9 mouse cellular contexts compared by ENCODE assay signal in the genomic region with DNA sequence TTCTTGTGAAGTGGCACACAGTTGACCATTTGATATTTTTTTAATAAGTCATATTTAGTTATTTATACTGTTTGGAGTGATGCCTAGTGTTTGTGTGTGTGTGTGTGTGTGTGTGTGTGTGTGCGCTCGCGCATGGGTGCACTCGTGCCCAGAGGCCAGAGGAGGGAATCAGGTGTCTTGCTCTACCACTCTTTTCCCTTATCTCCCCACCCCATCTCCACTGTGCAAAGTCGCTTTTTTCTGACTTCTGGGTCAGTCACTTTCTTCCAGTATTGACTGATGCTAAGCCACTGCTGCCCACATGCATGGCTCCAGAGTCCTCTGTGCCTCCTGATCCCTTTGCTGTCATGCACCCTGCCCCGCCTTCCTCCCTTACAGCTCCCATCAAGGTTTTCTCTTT. TPM values are rescaled to one million over a fixed set of nuclear protein-coding genes. Genes with fewer than 3 reads are reported as not detected.
DNase-seq lines count a peak whose midpoint lies in the region; ATAC-seq and TF ChIP-seq lines count a peak whose summit lies in the region.
"Had no signal": no experiment of that assay in that cellular context is flagged by ENCODE, and none has a peak within 500 bp of the region (broad histone marks: within the 10 kb centered on the region; RNA-seq: fewer than 3 reads in every experiment).

No protein-coding gene starts in this region.

- no peak overlapping the region for H3K4me2 ChIP-seq in forebrain, embryonic 11.5 days (ENCODE audit: low read depth, low read length, severe bottlenecking)
- H3K4me2 ChIP-seq in forebrain, embryonic 14.5 days (ENCODE audit: low read length): no peak overlapping the region

- H3K4me3 ChIP-seq in forebrain, embryonic 11.5 days (ENCODE audit: low read depth, low read length): no peak overlapping the region
- H3K4me3 ChIP-seq in forebrain, embryonic 14.5 days (ENCODE audit: low read depth, low read length): no peak overlapping the region
- no peak overlapping the region for H3K4me3 ChIP-seq in MEL (ENCODE audit: control insufficient read depth in 1 of 2, insufficient read depth in 1 of 2, low read depth in 2 of 2, low read length in 2 of 2)
- H3K4me3 ChIP-seq in lung, adult 2 months (replicated peaks; ENCODE audit: extremely low read depth, low read depth, low read length): no peak overlapping the region

- no peaks in the 10 kb centered on the region for H3K79me2 ChIP-seq in MEL (ENCODE audit: control insufficient read depth, insufficient read depth, low read length, poor library complexity)

- TF ChIP-seq POLR2A in MEL (IDR thresholded peaks at IDR 0.05; ENCODE audit: control insufficient read depth in 1 of 2, insufficient read depth in 1 of 2, low read depth in 1 of 2, low read length in 2 of 2, poor library complexity in 1 of 2): no peak
- no peak for TF ChIP-seq POLR2A in lung, adult 2 months (IDR thresholded peaks at IDR 0.05; ENCODE audit: borderline replicate concordance, extremely low read depth, low read depth, low read length)

- TF ChIP-seq EP300 in MEL (IDR thresholded peaks at IDR 0.05; ENCODE audit: low read depth in 1 of 2, low read length in 2 of 2): no peak

- TF ChIP-seq CTCF in MEL (IDR thresholded peaks at IDR 0.05 in 2 of 3, conservative IDR thresholded peaks at IDR 0.05 in 1 of 3; ENCODE audit: control insufficient read depth in 1 of 3, insufficient read depth in 1 of 3, low read depth in 2 of 3, low read length in 3 of 3, poor library complexity in 1 of 3, severe bottlenecking in 1 of 3): no peak
- no peak for TF ChIP-seq CTCF in lung, adult 2 months (IDR thresholded peaks at IDR 0.05; ENCODE audit: insufficient read depth, low read length)

- no peak overlapping the region for H3K27ac ChIP-seq in forebrain, embryonic 11.5 days (ENCODE audit: low read depth, low read length)
- no peak overlapping the region for H3K27ac ChIP-seq in forebrain, embryonic 14.5 days (ENCODE audit: low read depth, low read length)
- no peak overlapping the region for H3K27ac ChIP-seq in MEL (ENCODE audit: control insufficient read depth, low read depth, low read length)

- no peak for TF ChIP-seq RAD21 in MEL (IDR thresholded peaks at IDR 0.05; ENCODE audit: low read depth, low read length)

- no peaks in the 10 kb centered on the region for H3K4me1 ChIP-seq in forebrain, embryonic 11.5 days (replicated peaks; ENCODE audit: control insufficient read depth, insufficient read depth, low read length)
- no peaks in the 10 kb centered on the region for H3K4me1 ChIP-seq in forebrain, embryonic 14.5 days (ENCODE audit: control insufficient read depth, insufficient read depth, low read length)
- peaks cover 0 to 2% of the 10 kb centered on the region in 2 experiments; a peak in 1 of 4 replicates for H3K4me1 ChIP-seq in MEL (ENCODE audit: control insufficient read depth in 1 of 2, insufficient read depth in 2 of 2, low read length in 2 of 2)
- no peaks in the 10 kb centered on the region for H3K4me1 ChIP-seq in lung, adult 2 months (ENCODE audit: control insufficient read depth, insufficient read depth, low read length)

- H3K36me3 ChIP-seq in forebrain, embryonic 11.5 days (ENCODE audit: control insufficient read depth, insufficient read depth, low read length): no peaks in the 10 kb centered on the region
- H3K36me3 ChIP-seq in forebrain, embryonic 14.5 days (ENCODE audit: control insufficient read depth, insufficient read depth, low read length): no peaks in the 10 kb centered on the region
- H3K36me3 ChIP-seq in MEL (ENCODE audit: control insufficient read depth in 1 of 2, insufficient read depth in 2 of 2, low read length in 2 of 2): no peaks in the 10 kb centered on the region
- H3K36me3 ChIP-seq: G1E had no signal

- WGBS in forebrain, embryonic 11.5 days: 79% methylated on average over 6 of the region's 6 CpGs
- 80% methylated on average over 6 of the region's 6 CpGs for WGBS in forebrain, embryonic 14.5 days
- WGBS in lung, adult 2 months: 79% methylated on average over 6 of the region's 6 CpGs

- no peak for ATAC-seq in forebrain, embryonic 11.5 days (replicated peaks; ENCODE audit: low FRiP score)
- no peak for ATAC-seq in forebrain, embryonic 14.5 days
- ATAC-seq: activated CD4-positive, CD25-positive, alpha-beta regulatory T cell, adult 4 months; CD4-positive, CD25-positive, alpha-beta regulatory T cell, adult 4 months; Patski had no signal

- peak; percentile 42 for DNase-seq in forebrain, embryonic 11.5 days (ENCODE audit: low spot score)
- DNase-seq in forebrain, embryonic 14.5 days (ENCODE audit: low spot score): no peak
- no peak for DNase-seq in MEL (ENCODE audit: low read depth, low spot score)
- DNase-seq in lung, adult 2 months: no peak

- H3K9ac ChIP-seq in forebrain, embryonic 11.5 days (ENCODE audit: low read length): no peak overlapping the region
- no peak overlapping the region for H3K9ac ChIP-seq in forebrain, embryonic 14.5 days (ENCODE audit: low read length)
- H3K9ac ChIP-seq in MEL (ENCODE audit: control insufficient read depth, low read depth, low read length, poor library complexity, severe bottlenecking): no peak overlapping the region

- no peaks in the 10 kb centered on the region for H3K9me3 ChIP-seq in forebrain, embryonic 11.5 days (ENCODE audit: control insufficient read depth, low read length)
- no peaks in the 10 kb centered on the region for H3K9me3 ChIP-seq in forebrain, embryonic 14.5 days (replicated peaks; ENCODE audit: control insufficient read depth, low read length)
- no peaks in the 10 kb centered on the region for H3K9me3 ChIP-seq in MEL (replicated peaks; ENCODE audit: insufficient read depth, low read length)

- H3K27me3 ChIP-seq in forebrain, embryonic 11.5 days (ENCODE audit: control insufficient read depth, insufficient read depth, low read length): no peaks in the 10 kb centered on the region
- H3K27me3 ChIP-seq in forebrain, embryonic 14.5 days (replicated peaks; ENCODE audit: control insufficient read depth, insufficient read depth, low read length): no peaks in the 10 kb centered on the region
- peaks cover 0 to 2% of the 10 kb centered on the region in 2 experiments; a peak in 1 of 4 replicates for H3K27me3 ChIP-seq in MEL (ENCODE audit: control insufficient read depth in 1 of 2, insufficient read depth in 2 of 2, low read length in 2 of 2)

TF ChIP-seq in MEL, 35 proteins besides CTCF, POLR2A, EP300 and RAD21:
- TF ChIP-seq ELF1 (IDR thresholded peaks at IDR 0.05; ENCODE audit: low read depth, low read length) (no peak), GATA1 (IDR thresholded peaks at IDR 0.05; ENCODE audit: low read depth, low read length) (0 out of 2 replicates have a peak, but pooled peaks have one; percentile 16)

RNA-seq across cellular contexts. Expression of gene Tgfa, which starts 53.7 kb away (rescaled TPM):
- polyA plus RNA-seq in forebrain, embryonic 11.5 days (2014; fragmentation: Nextera tagmentation; extraction: Ambion mirVana): 1.7 and 1.9 TPM in 2 replicates
- polyA plus RNA-seq in forebrain, embryonic 14.5 days (2014; fragmentation: Nextera tagmentation; extraction: Ambion mirVana): 7.5 and 12.0 TPM in 2 replicates
- total RNA-seq in MEL (2012; rRNA removed): 6.6 and 7.8 TPM in 2 replicates
- polyA plus RNA-seq in MEL (2012; ENCODE audit: insufficient read depth in 1 of 2, insufficient read length in 2 of 2, low read depth in 1 of 2, low replicate concordance in 2 of 2, missing spikeins in 1 of 2): 1 to 10 TPM in 1 of 2 experiments, not detected in 1; 9.1 TPM
- 8.2 and 11.2 TPM in 2 replicates for polyA plus RNA-seq in lung, adult 2 months (2012; rRNA removed)
- total RNA-seq: CH12.LX had no signal
- polyA plus RNA-seq: activated CD4-positive, CD25-positive, alpha-beta regulatory T cell, adult 4 months had no signal
